In genomic region chr3:94913801-94914200, GRCm38 (mm10) we compare ENCODE assay signal across 17 mouse cellular contexts. TPM values are rescaled to one million over a fixed set of nuclear protein-coding genes. Genes with fewer than 3 reads are reported as not detected.
DNase-seq lines count a peak whose midpoint lies in the region; ATAC-seq and TF ChIP-seq lines count a peak whose summit lies in the region.
"Had no signal": no experiment of that assay in that cellular context is flagged by ENCODE, and none has a peak within 500 bp of the region (broad histone marks: within the 10 kb centered on the region; RNA-seq: fewer than 3 reads in every experiment).

No protein-coding gene starts in this region.

- no peak overlapping the region for H3K4me2 ChIP-seq in heart, postnatal 0 days (ENCODE audit: low read depth, low read length)
- no peak overlapping the region for H3K4me2 ChIP-seq in heart, embryonic 11.5 days
- H3K4me2 ChIP-seq: limb, embryonic 12.5 days; neural tube, embryonic 12.5 days had no signal

- TF ChIP-seq POLR2A in small intestine, adult 2 months (IDR thresholded peaks at IDR 0.05; ENCODE audit: low read depth, low read length), result no peak

- H3K27me3 ChIP-seq in heart, postnatal 0 days (ENCODE audit: control insufficient read depth, insufficient read depth, low read length), result no peaks in the 10 kb centered on the region
- no peaks in the 10 kb centered on the region for H3K27me3 ChIP-seq in heart, embryonic 11.5 days (ENCODE audit: control insufficient read depth, insufficient read depth, low read length)
- H3K27me3 ChIP-seq in Patski, result peaks cover 2% of the 10 kb centered on the region
- no peaks in the 10 kb centered on the region for H3K27me3 ChIP-seq in small intestine, adult 2 months (ENCODE audit: control insufficient read depth, insufficient read depth, low read length)
- H3K27me3 ChIP-seq: limb, embryonic 12.5 days; neural tube, embryonic 12.5 days had no signal

- 0 out of 2 replicates have a peak overlapping the region, but pooled peaks have one; percentile 31 for H3K27ac ChIP-seq in heart, postnatal 0 days (ENCODE audit: low read depth)
- H3K27ac ChIP-seq in heart, embryonic 11.5 days (ENCODE audit: low read depth, low read length), result no peak overlapping the region
- peak overlapping the region; percentile 46 for H3K27ac ChIP-seq in small intestine, adult 2 months (ENCODE audit: insufficient read depth, low read depth, low read length)
- H3K27ac ChIP-seq: embryonic facial prominence, embryonic 10.5 days; limb, embryonic 12.5 days; macrophage; neural tube, embryonic 12.5 days had no signal

- TF ChIP-seq EP300 in heart, postnatal 0 days (IDR thresholded peaks at IDR 0.05; ENCODE audit: low read depth), result no peak; the same call in 1 of the 2 replicates

- no peaks in the 10 kb centered on the region for H3K9me3 ChIP-seq in heart, postnatal 0 days (replicated peaks; ENCODE audit: control insufficient read depth, low read length)
- no peaks in the 10 kb centered on the region for H3K9me3 ChIP-seq in heart, embryonic 11.5 days (replicated peaks; ENCODE audit: control insufficient read depth, low read length)
- H3K9me3 ChIP-seq: embryonic facial prominence, embryonic 10.5 days; limb, embryonic 12.5 days; neural tube, embryonic 12.5 days had no signal

- H3K4me3 ChIP-seq in heart, postnatal 0 days (ENCODE audit: low read depth, low read length), result no peak overlapping the region
- no peak overlapping the region for H3K4me3 ChIP-seq in heart, embryonic 11.5 days (ENCODE audit: low read depth, low read length)
- no peak overlapping the region for H3K4me3 ChIP-seq in small intestine, adult 2 months (ENCODE audit: low read depth, low read length)
- H3K4me3 ChIP-seq: embryonic facial prominence, embryonic 10.5 days; limb, embryonic 12.5 days; neural tube, embryonic 12.5 days had no signal

- CTCF ChIA-PET in Patski (lab: Charles Lee), result interaction anchor here (1.1 to 2.5 kb wide), 4 partner anchors 10 to 34 kb away, joined by 3 to 11 read pairs (median 5); no protein-coding TSS in a partner anchor

- peaks cover 5% of the 10 kb centered on the region; the same call in 1 of the 2 replicates for H3K4me1 ChIP-seq in heart, postnatal 0 days (ENCODE audit: control insufficient read depth, insufficient read depth)
- no peaks in the 10 kb centered on the region; the same call in 1 of the 2 replicates for H3K4me1 ChIP-seq in heart, embryonic 11.5 days (ENCODE audit: control insufficient read depth, insufficient read depth, low read length)
- peaks cover 7% of the 10 kb centered on the region; the same call in 1 of the 2 replicates for H3K4me1 ChIP-seq in small intestine, adult 2 months (ENCODE audit: control insufficient read depth, insufficient read depth, insufficient read length, low read length)
- H3K4me1 ChIP-seq: limb, embryonic 12.5 days; neural tube, embryonic 12.5 days had no signal

- in situ Hi-C loops in Patski (cut with MboI; ENCODE audit: low pct_unique_long_range_greater_than_20kb), result no loop called here

- H3K36me3 ChIP-seq in heart, postnatal 0 days (replicated peaks; ENCODE audit: control insufficient read depth, insufficient read depth, low read length), result no peaks in the 10 kb centered on the region
- H3K36me3 ChIP-seq in heart, embryonic 11.5 days (ENCODE audit: control insufficient read depth, insufficient read depth, low read length), result no peaks in the 10 kb centered on the region
- no peaks in the 10 kb centered on the region for H3K36me3 ChIP-seq in small intestine, adult 2 months (ENCODE audit: control insufficient read depth, insufficient read depth, low read length)
- H3K36me3 ChIP-seq: embryonic facial prominence, embryonic 10.5 days; limb, embryonic 12.5 days; neural tube, embryonic 12.5 days had no signal

- H3K9ac ChIP-seq in heart, postnatal 0 days (replicated peaks; ENCODE audit: low read depth, low read length), result no peak overlapping the region
- no peak overlapping the region for H3K9ac ChIP-seq in heart, embryonic 11.5 days (ENCODE audit: low read depth, low read length)
- H3K9ac ChIP-seq: limb, embryonic 12.5 days; neural tube, embryonic 12.5 days had no signal

- POLR2A ChIA-PET in Patski (lab: Charles Lee), result no interaction called here

- TF ChIP-seq CTCF in heart, postnatal 0 days (IDR thresholded peaks at IDR 0.05; ENCODE audit: low read depth), result no peak
- no peak for TF ChIP-seq CTCF in Patski (IDR thresholded peaks at IDR 0.05)
- TF ChIP-seq CTCF in small intestine, adult 2 months (IDR thresholded peaks at IDR 0.05; ENCODE audit: extremely low read depth, insufficient read length, insufficient replicate concordance, low read depth, low read length), result no peak

- WGBS in heart, postnatal 0 days, result 45% methylated on average over 5 of the region's 5 CpGs
- 68% methylated on average over 5 of the region's 5 CpGs for WGBS in heart, embryonic 11.5 days (ENCODE audit: insufficient replicate concordance)
- 21% methylated on average over 5 of the region's 5 CpGs for WGBS in small intestine, adult 2 months

- DNase-seq in heart, postnatal 0 days (ENCODE audit: low spot score), result peak; percentile 64
- DNase-seq in Patski (ENCODE audit: low read depth, low spot score), result peak; percentile 34
- DNase-seq in kidney, postnatal 10 days, result peak; percentile 37
- DNase-seq in cerebellum, postnatal 4 days (ENCODE audit: low spot score in 2 of 2), result no peak
- no peak for DNase-seq in spleen, postnatal 36 days (ENCODE audit: low spot score in 2 of 2)
- DNase-seq: adrenal gland, postnatal 10 days; cerebellum, postnatal 10 days; gastrocnemius, postnatal 25 days; thymus, adult 18-20 months had no signal

- peak; percentile 82 for ATAC-seq in heart, postnatal 0 days (ENCODE audit: insufficient read depth, low read depth)
- no peak for ATAC-seq in heart, embryonic 11.5 days (replicated peaks; ENCODE audit: insufficient number of reproducible peaks, low FRiP score, low TSS enrichment)
- ATAC-seq in Patski, result peak; percentile 11
- no peak for ATAC-seq in megakaryocyte-erythroid progenitor cell, adult 5-6 weeks (replicated peaks; ENCODE audit: low FRiP score, low TSS enrichment, poor library complexity, severe bottlenecking)
- ATAC-seq: midbrain, embryonic 16.5 days had no signal

RNA-seq across cellular contexts. Expression of gene Selenbp1, which starts 19.1 kb away (rescaled TPM):
- 183 and 212 TPM in 2 replicates for total RNA-seq in heart, postnatal 0 days (2014; rRNA removed; ENCODE audit: low replicate concordance)
- 101 and 112 TPM in 2 replicates for polyA plus RNA-seq in heart, postnatal 0 days (2015; fragmentation: Nextera tagmentation; extraction: Ambion mirVana)
- polyA plus RNA-seq in heart, embryonic 11.5 days (2014; fragmentation: Nextera tagmentation; extraction: Ambion mirVana), result 36.8 and 45.6 TPM in 2 replicates
- 2.3 TPM for polyA plus RNA-seq in Patski (2021)
- 30.5 and 50.4 TPM in 2 replicates for polyA plus RNA-seq in small intestine, adult 2 months (2012; rRNA removed)
- 128 and 136 TPM in 2 replicates for total RNA-seq in megakaryocyte-erythroid progenitor cell, adult 5-6 weeks (2014; fragmentation: Nextera tagmentation)
- 100 and 113 TPM in 2 replicates for total RNA-seq in megakaryocyte-erythroid progenitor cell, adult 5-6 weeks (2017)

RNA-seq across cellular contexts. Expression of gene Psmb4, which starts 27.0 kb away (rescaled TPM):
- total RNA-seq in heart, postnatal 0 days (2014; rRNA removed; ENCODE audit: low replicate concordance), result 256 and 302 TPM in 2 replicates
- 274 and 296 TPM in 2 replicates for polyA plus RNA-seq in heart, postnatal 0 days (2015; fragmentation: Nextera tagmentation; extraction: Ambion mirVana)
- polyA plus RNA-seq in heart, embryonic 11.5 days (2014; fragmentation: Nextera tagmentation; extraction: Ambion mirVana), result 293 and 305 TPM in 2 replicates
- 585 TPM for polyA plus RNA-seq in Patski (2021)
- polyA plus RNA-seq in small intestine, adult 2 months (2012; rRNA removed), result 98.8 and 173 TPM in 2 replicates
- total RNA-seq in megakaryocyte-erythroid progenitor cell, adult 5-6 weeks (2014; fragmentation: Nextera tagmentation), result 427 and 467 TPM in 2 replicates
- 212 and 218 TPM in 2 replicates for total RNA-seq in megakaryocyte-erythroid progenitor cell, adult 5-6 weeks (2017)

RNA-seq across cellular contexts. Expression of gene Rfx5, which starts 40.1 kb away (rescaled TPM):
- total RNA-seq in heart, postnatal 0 days (2014; rRNA removed; ENCODE audit: low replicate concordance), result 3.9 and 8.6 TPM in 2 replicates
- polyA plus RNA-seq in heart, postnatal 0 days (2015; fragmentation: Nextera tagmentation; extraction: Ambion mirVana), result 2.3 and 2.7 TPM in 2 replicates
- 6.7 and 7.9 TPM in 2 replicates for polyA plus RNA-seq in heart, embryonic 11.5 days (2014; fragmentation: Nextera tagmentation; extraction: Ambion mirVana)
- polyA plus RNA-seq in Patski (2021), result 22.8 TPM
- polyA plus RNA-seq in small intestine, adult 2 months (2012; rRNA removed), result 5.5 and 5.7 TPM in 2 replicates
- 21.3 and 21.4 TPM in 2 replicates for total RNA-seq in megakaryocyte-erythroid progenitor cell, adult 5-6 weeks (2014; fragmentation: Nextera tagmentation)
- total RNA-seq in megakaryocyte-erythroid progenitor cell, adult 5-6 weeks (2017), result 15.1 and 19.0 TPM in 2 replicates

Comparison
In these comparisons a context has a peak if more than half of its experiments do, and no peak if none do; other contexts are left out.
1. ATAC-seq: peak in heart, postnatal 0 days (single experiment) and Patski (single experiment); none in heart, embryonic 11.5 days (single experiment) and megakaryocyte-erythroid progenitor cell, adult 5-6 weeks (single experiment).
2. DNase-seq: peak in heart, postnatal 0 days (single experiment), Patski (single experiment) and kidney, postnatal 10 days (single experiment); none in cerebellum, postnatal 4 days (0 of 2) and spleen, postnatal 36 days (0 of 2).